8 mouse cellular contexts compared by ENCODE assay signal in genomic region chr9:44074395-44075275, GRCm38 (mm10). TPM values are rescaled to one million over a fixed set of nuclear protein-coding genes. Genes with fewer than 3 reads are reported as not detected.
DNase-seq lines count a peak whose midpoint lies in the region; TF ChIP-seq lines count a peak whose summit lies in the region.
"Had no signal": no experiment of that assay in that cellular context is flagged by ENCODE, and none has a peak within 500 bp of the region (broad histone marks: within the 10 kb centered on the region; RNA-seq: fewer than 3 reads in every experiment).

No protein-coding gene starts in this region.

- H3K4me1 ChIP-seq in MEL (ENCODE audit: control insufficient read depth in 1 of 2, insufficient read depth in 2 of 2, low read length in 2 of 2): peaks cover 0 to 9% of the 10 kb centered on the region in 2 experiments; a peak in 2 of 4 replicates

- H3K9me3 ChIP-seq in MEL (replicated peaks; ENCODE audit: insufficient read depth, low read length): no peaks in the 10 kb centered on the region
- H3K9me3 ChIP-seq: limb, embryonic 15.5 days had no signal

- H3K79me2 ChIP-seq in MEL (ENCODE audit: control insufficient read depth, insufficient read depth, low read length, poor library complexity): no peaks in the 10 kb centered on the region

- TF ChIP-seq POLR2A in MEL (IDR thresholded peaks at IDR 0.05; ENCODE audit: control insufficient read depth in 1 of 2, insufficient read depth in 1 of 2, low read depth in 1 of 2, low read length in 2 of 2, poor library complexity in 1 of 2): no peak

- TF ChIP-seq CTCF in MEL (IDR thresholded peaks at IDR 0.05 in 2 of 3, conservative IDR thresholded peaks at IDR 0.05 in 1 of 3; ENCODE audit: control insufficient read depth in 1 of 3, insufficient read depth in 1 of 3, low read depth in 2 of 3, low read length in 3 of 3, poor library complexity in 1 of 3, severe bottlenecking in 1 of 3): peak; percentile 73 to 82 (median 82)

- no peaks in the 10 kb centered on the region for H3K27me3 ChIP-seq in MEL (ENCODE audit: control insufficient read depth in 1 of 2, insufficient read depth in 2 of 2, low read length in 2 of 2)

- peak; percentile 70 for TF ChIP-seq RAD21 in MEL (IDR thresholded peaks at IDR 0.05; ENCODE audit: low read depth, low read length)

- DNase-seq in kidney, adult 8-10 months: peak; percentile 63 to 73
- no peak for DNase-seq in kidney, postnatal 14 days
- peak; percentile 35 to 46 for DNase-seq in CD8-positive naive resting alpha-beta T cell, adult 2 months (ENCODE audit: low read depth in 2 of 2, low spot score in 2 of 2)
- peak; percentile 85 for DNase-seq in MEL (ENCODE audit: low read depth, low spot score)
- peak; percentile 74 for DNase-seq in induced T-regulatory cell, adult 2 months (ENCODE audit: low read depth)
- DNase-seq in left cerebral cortex, postnatal 25 days (ENCODE audit: low spot score in 2 of 2): no peak
- no peak for DNase-seq in urinary bladder, postnatal 36 days (ENCODE audit: low spot score in 2 of 2)

- TF ChIP-seq EP300 in MEL (IDR thresholded peaks at IDR 0.05; ENCODE audit: low read depth in 1 of 2, low read length in 2 of 2): no peak

- H3K27ac ChIP-seq in MEL (ENCODE audit: control insufficient read depth, low read depth, low read length): no peak overlapping the region
- H3K27ac ChIP-seq: limb, embryonic 15.5 days had no signal

- no peak overlapping the region for H3K9ac ChIP-seq in MEL (ENCODE audit: control insufficient read depth, low read depth, low read length, poor library complexity, severe bottlenecking)
- H3K9ac ChIP-seq: limb, embryonic 15.5 days had no signal

- H3K36me3 ChIP-seq in MEL (ENCODE audit: control insufficient read depth in 1 of 2, insufficient read depth in 2 of 2, low read length in 2 of 2): peaks cover 0 to 3% of the 10 kb centered on the region in 2 experiments; a peak in 1 of 4 replicates
- H3K36me3 ChIP-seq: limb, embryonic 15.5 days had no signal

- intact Hi-C loops in left cerebral cortex, postnatal 25 days (cut with DNase I): no loop called here

- H3K4me3 ChIP-seq in MEL (ENCODE audit: control insufficient read depth in 1 of 2, insufficient read depth in 1 of 2, low read depth in 2 of 2, low read length in 2 of 2): no peak overlapping the region
- H3K4me3 ChIP-seq: limb, embryonic 15.5 days had no signal

TF ChIP-seq in MEL, 35 proteins besides CTCF, POLR2A, EP300 and RAD21:
- TF ChIP-seq ELF1 (IDR thresholded peaks at IDR 0.05; ENCODE audit: low read depth, low read length): no peak
- peak; percentile 60 for TF ChIP-seq SMC3 (IDR thresholded peaks at IDR 0.05; ENCODE audit: low read depth, low read length)

RNA-seq across cellular contexts. Expression of gene Usp2, which starts 7.8 kb away (rescaled TPM):
- total RNA-seq in MEL (2012; rRNA removed): 3.6 and 4.3 TPM in 2 replicates
- 10 to 100 TPM in 1 of 2 experiments, not detected in 1; 13.9 TPM for polyA plus RNA-seq in MEL (2012; ENCODE audit: insufficient read depth in 1 of 2, insufficient read length in 2 of 2, low read depth in 1 of 2, low replicate concordance in 2 of 2, missing spikeins in 1 of 2)
- total RNA-seq in left cerebral cortex, postnatal 25 days (2021): 100 to 1,000 TPM in 1 of 2 experiments, 10 to 100 TPM in 1; 72.3 to 106 TPM

RNA-seq across cellular contexts. Expression of gene Mfrp, which starts 26.9 kb away (rescaled TPM):
- total RNA-seq in MEL (2012; rRNA removed): not detected in 2 replicates
- under 1 TPM in 1 of 2 experiments, not detected in 1; 0.10 TPM for polyA plus RNA-seq in MEL (2012; ENCODE audit: insufficient read depth in 1 of 2, insufficient read length in 2 of 2, low read depth in 1 of 2, low replicate concordance in 2 of 2, missing spikeins in 1 of 2)
- 1 to 10 TPM in 1 of 2 experiments, under 1 TPM in 1; 0.55 to 1.6 TPM for total RNA-seq in left cerebral cortex, postnatal 25 days (2021)

RNA-seq across cellular contexts. Expression of gene Thy1, which starts 31.5 kb away (rescaled TPM):
- total RNA-seq in MEL (2012; rRNA removed): 1.5 and 4.0 TPM in 2 replicates
- 10 to 100 TPM in 1 of 2 experiments, not detected in 1; 24.0 TPM for polyA plus RNA-seq in MEL (2012; ENCODE audit: insufficient read depth in 1 of 2, insufficient read length in 2 of 2, low read depth in 1 of 2, low replicate concordance in 2 of 2, missing spikeins in 1 of 2)
- 100 to 1,000 TPM; 826 to 894 TPM for total RNA-seq in left cerebral cortex, postnatal 25 days (2021)

RNA-seq across cellular contexts. Expression of gene C1qtnf5, which starts 32.4 kb away (rescaled TPM):
- 0.19 TPM in 1 of 2 replicates, not detected in the other for total RNA-seq in MEL (2012; rRNA removed)
- polyA plus RNA-seq in MEL (2012; ENCODE audit: insufficient read depth in 1 of 2, insufficient read length in 2 of 2, low read depth in 1 of 2, low replicate concordance in 2 of 2, missing spikeins in 1 of 2): under 1 TPM in 1 of 2 experiments, not detected in 1; 0.13 TPM
- 10 to 100 TPM; 23.1 to 26.1 TPM for total RNA-seq in left cerebral cortex, postnatal 25 days (2021)

RNA-seq across cellular contexts. Expression of gene Gm49380, which starts 38.7 kb away (rescaled TPM):
- total RNA-seq in MEL (2012; rRNA removed): not detected in 2 replicates
- polyA plus RNA-seq in MEL (2012; ENCODE audit: insufficient read depth in 1 of 2, insufficient read length in 2 of 2, low read depth in 1 of 2, low replicate concordance in 2 of 2, missing spikeins in 1 of 2): under 1 TPM in 1 of 2 experiments, not detected in 1; 0.24 TPM
- total RNA-seq in left cerebral cortex, postnatal 25 days (2021): under 1 TPM; 0.14 to 0.27 TPM

Comparison
In these comparisons a context has a peak if more than half of its experiments do, and no peak if none do; other contexts are left out.
1. DNase-seq: peak in kidney, adult 8-10 months (2 of 2), CD8-positive naive resting alpha-beta T cell, adult 2 months (2 of 2), MEL (single experiment) and induced T-regulatory cell, adult 2 months (single experiment); none in kidney, postnatal 14 days (single experiment), left cerebral cortex, postnatal 25 days (0 of 2) and urinary bladder, postnatal 36 days (0 of 2).
2. RNA of gene Usp2, which starts 7.8 kb away (total RNA-seq): 72.3 to 106 TPM in left cerebral cortex, postnatal 25 days; 3.6 to 4.3 TPM in MEL; every median in the first group is over 10 times any median in the second.
3. RNA of gene Thy1, which starts 31.5 kb away (total RNA-seq): 826 to 894 TPM in left cerebral cortex, postnatal 25 days; 1.5 to 4.0 TPM in MEL; every median in the first group is over 100 times any median in the second.